Mouse (Mus musculus) adipocyte (in vitro differentiated cells): ENCODE results near the gene B020004J07Rik.
"Not testable (repeated sequence)": the region's sequence is repeated elsewhere in the genome, so short reads cannot be mapped to it uniquely, and the experiment has no call there.

Experiments used
- DNase-seq: peaks from one replicate; pipeline ENCODE4 v3.0.0-alpha.2; 2016; ENCODE audit warnings: low spot score

Gene B020004J07Rik

DNA sequence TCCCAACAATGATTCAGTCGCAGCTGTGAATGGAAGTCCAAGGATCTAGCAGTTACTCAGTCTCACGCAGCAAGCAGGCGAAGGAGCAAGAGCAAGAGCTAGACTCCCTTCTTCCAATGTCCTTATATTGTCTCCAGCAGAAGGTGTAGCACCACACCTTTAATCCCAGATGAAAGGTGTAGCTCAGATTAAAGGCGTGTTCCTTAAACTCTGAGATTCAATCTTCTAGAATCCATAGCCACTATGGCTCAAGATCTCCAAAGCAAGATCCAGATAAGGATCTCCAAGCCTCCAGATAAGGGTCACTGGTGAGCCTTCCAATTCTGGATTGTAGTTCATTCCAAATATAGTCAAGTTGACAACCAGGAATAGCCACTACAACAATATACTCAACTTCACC, at the start of gene B020004J07Rik:
TSS of gene B020004J07Rik (minus strand) at position 101 of the 400 bp plus-strand sequence.
- not testable (repeated sequence) for DNase-seq

DNA sequence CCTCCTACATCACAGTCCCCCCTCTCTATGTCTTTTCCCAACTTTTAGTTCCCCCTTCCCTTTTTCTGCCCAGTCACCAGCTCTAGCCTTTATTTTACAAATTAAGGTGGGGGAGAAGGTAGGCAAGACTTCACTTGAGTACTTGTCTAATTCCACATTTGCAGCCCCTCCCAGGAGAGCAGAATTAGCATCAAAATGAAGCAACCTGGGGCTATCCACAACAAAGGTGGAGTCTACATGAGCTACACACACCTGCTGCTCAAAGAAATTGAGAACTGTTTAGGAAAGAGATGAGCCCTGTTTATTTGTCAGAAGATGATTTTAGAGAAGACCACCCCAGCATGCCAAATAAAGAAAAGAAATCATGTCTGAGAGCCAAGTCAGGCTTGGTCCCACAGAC, 45.6 kb upstream of the B020004J07Rik start:
- no peak for DNase-seq

GRCm38 (mm10) chr4:101883641-101884040, 39.8 kb upstream of the B020004J07Rik start:
- no peak for DNase-seq

DNA sequence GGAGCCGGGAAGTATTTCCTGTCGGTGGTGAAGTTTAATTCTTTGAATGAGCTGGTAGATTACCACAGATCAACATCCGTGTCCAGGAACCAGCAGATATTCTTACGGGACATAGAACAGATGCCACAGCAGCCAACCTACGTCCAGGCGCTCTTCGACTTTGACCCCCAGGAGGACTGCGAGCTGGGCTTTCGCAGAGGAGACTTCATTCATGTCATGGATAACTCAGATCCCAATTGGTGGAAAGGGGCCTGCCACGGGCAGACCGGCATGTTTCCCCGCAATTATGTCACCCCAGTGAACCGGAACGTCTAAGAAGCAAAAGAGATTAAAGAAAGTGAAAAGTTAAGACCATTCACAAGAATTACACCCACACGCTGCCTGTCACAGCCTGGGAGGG, 31.9 kb upstream of the B020004J07Rik start:
- not testable (repeated sequence) for DNase-seq

- not testable (repeated sequence) for DNase-seq
Observed at GRCm38 (mm10) chr4:101872031-101872430, 28.2 kb upstream of the B020004J07Rik start.

DNA sequence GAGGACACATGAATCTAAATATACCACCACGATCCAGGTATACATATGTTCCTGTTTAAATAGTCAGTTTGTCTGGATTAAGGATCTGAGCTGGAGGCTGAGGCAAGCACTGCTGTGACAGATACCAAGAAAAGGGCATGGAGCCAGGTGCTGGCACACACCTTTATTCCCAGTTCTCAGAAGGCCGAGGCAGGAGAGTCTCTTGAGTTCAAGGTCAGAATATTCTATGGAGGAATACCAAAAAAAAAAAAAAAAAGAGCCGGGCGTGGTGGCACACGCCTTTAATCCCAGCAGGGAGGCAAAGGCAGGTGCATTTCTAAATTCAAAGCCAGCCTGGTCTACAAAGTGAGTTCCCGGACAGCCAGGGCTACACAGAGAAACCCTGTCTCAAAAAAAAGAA, 18.5 kb upstream of the B020004J07Rik start:
- DNase-seq: no peak

DNA sequence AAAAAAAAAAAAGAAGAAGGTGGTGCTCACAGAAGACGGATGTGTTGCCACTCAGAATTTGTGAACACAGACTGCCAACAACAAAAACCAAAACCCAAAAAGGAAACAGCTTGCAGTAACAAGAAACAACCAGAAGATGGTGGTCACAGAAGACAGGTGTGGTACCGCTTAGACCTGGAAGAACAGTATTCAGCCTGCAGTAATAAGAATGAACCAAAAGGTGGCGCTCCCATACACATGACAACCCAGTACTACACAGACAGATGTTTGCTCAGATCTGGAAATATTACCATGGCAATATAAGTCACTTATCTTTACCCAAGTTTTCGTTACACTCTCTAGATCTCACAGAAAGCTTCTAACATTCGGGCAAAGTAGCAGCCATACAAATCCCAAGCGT, 17.1 kb upstream of the B020004J07Rik start:
- no peak for DNase-seq

- no peak for DNase-seq
Observed at GRCm38 (mm10) chr4:101850908-101851307, 7.1 kb upstream of the B020004J07Rik start.
